10 mouse cellular contexts compared by ENCODE assay signal in the genomic region with DNA sequence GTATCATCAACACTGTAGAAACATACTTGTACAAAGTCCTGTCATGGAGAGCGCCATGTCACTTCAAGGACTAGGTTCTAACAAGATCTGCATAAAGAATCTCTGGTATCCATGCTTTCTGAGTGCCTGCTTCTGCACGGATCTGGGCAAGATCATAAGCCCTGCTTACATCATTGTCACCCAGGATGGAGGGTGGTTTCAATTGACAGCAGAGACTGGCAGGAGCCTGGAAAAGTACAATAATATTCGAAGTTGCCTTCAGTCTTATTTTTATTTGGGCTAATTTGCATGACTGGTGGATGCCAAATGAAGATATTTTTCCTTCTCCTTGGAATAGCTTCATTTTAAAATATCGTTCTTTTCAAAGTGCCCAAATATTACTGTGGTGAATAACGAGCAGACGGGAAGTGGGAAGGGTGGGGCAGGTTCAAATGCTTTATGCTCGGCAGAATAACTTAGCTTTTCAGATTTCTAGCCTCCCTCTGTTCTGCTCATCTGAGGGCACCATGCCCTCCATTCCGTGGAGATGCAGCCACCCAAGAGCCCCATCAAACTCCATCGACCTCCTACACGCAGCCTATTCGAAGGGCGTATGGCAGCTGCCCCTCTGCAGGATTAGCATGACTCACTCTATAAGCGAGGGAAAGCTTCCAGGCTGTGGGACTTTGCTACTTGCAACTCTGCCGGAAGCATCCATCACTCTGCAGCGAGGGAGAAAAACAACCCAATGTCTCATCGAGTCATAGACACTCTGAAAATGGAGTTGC.
DNase-seq lines count a peak whose midpoint lies in the region; ATAC-seq and TF ChIP-seq lines count a peak whose summit lies in the region.
"Had no signal": no experiment of that assay in that cellular context is flagged by ENCODE, and none has a peak within 500 bp of the region (broad histone marks: within the 10 kb centered on the region; RNA-seq: fewer than 3 reads in every experiment).

No protein-coding gene starts in this region.

- no peak for TF ChIP-seq CTCF in hindbrain, postnatal 0 days (IDR thresholded peaks at IDR 0.05; ENCODE audit: low read depth)
- no peak for TF ChIP-seq CTCF in embryonic fibroblast, embryonic 13.5 days (IDR thresholded peaks at IDR 0.05; ENCODE audit: borderline replicate concordance, insufficient read depth, low read length)

- 71% methylated on average over 16 of the region's 16 CpGs for WGBS in hindbrain, postnatal 0 days
- 84% methylated on average over 16 of the region's 16 CpGs for WGBS in hindbrain, embryonic 11.5 days
- 59% methylated on average over 16 of the region's 16 CpGs for WGBS in kidney, embryonic 16.5 days

- no peak overlapping the region for H3K9ac ChIP-seq in hindbrain, postnatal 0 days (replicated peaks; ENCODE audit: low read length)
- H3K9ac ChIP-seq in hindbrain, embryonic 11.5 days (ENCODE audit: low read depth, low read length) = no peak overlapping the region
- no peak overlapping the region for H3K9ac ChIP-seq in kidney, embryonic 16.5 days (replicated peaks; ENCODE audit: low read length)
- H3K9ac ChIP-seq: hindbrain, embryonic 15.5 days had no signal

- DNase-seq in hindbrain, postnatal 0 days (ENCODE audit: low spot score) = peak; percentile 17
- no peak for DNase-seq in hindbrain, embryonic 11.5 days (ENCODE audit: low spot score)
- DNase-seq in layer of hippocampus, adult 18-20 months (ENCODE audit: low spot score in 2 of 2) = peak; percentile 84 to 91
- DNase-seq in kidney, postnatal 36 days = no peak
- DNase-seq: cerebellum, postnatal 36 days had no signal

- no peak overlapping the region for H3K4me3 ChIP-seq in hindbrain, postnatal 0 days (ENCODE audit: low read length)
- no peak overlapping the region for H3K4me3 ChIP-seq in hindbrain, embryonic 11.5 days (ENCODE audit: low read depth, low read length)
- no peak overlapping the region for H3K4me3 ChIP-seq in embryonic fibroblast, embryonic 13.5 days (ENCODE audit: insufficient read depth, low read length)
- H3K4me3 ChIP-seq in myocyte = no peak overlapping the region
- H3K4me3 ChIP-seq in kidney, embryonic 16.5 days (ENCODE audit: low read length) = no peak overlapping the region
- H3K4me3 ChIP-seq: hindbrain, embryonic 15.5 days had no signal

- no peaks in the 10 kb centered on the region for H3K27me3 ChIP-seq in hindbrain, postnatal 0 days (ENCODE audit: insufficient read depth, low read length)
- no peaks in the 10 kb centered on the region for H3K27me3 ChIP-seq in hindbrain, embryonic 11.5 days (ENCODE audit: control insufficient read depth, insufficient read depth, low read length)
- no peaks in the 10 kb centered on the region for H3K27me3 ChIP-seq in myocyte (ENCODE audit: control insufficient read depth, insufficient read depth, insufficient read length)
- H3K27me3 ChIP-seq in kidney, embryonic 16.5 days (ENCODE audit: insufficient read depth, low read length) = no peaks in the 10 kb centered on the region
- H3K27me3 ChIP-seq: hindbrain, embryonic 15.5 days had no signal

- no peak overlapping the region for H3ac ChIP-seq in myocyte (ENCODE audit: control insufficient read depth, insufficient read length)

- H3K4me2 ChIP-seq in hindbrain, postnatal 0 days (ENCODE audit: low read depth, low read length) = no peak overlapping the region
- H3K4me2 ChIP-seq in hindbrain, embryonic 11.5 days (replicated peaks; ENCODE audit: low read depth, low read length) = no peak overlapping the region
- peak overlapping the region; percentile 24 for H3K4me2 ChIP-seq in myocyte (ENCODE audit: low read depth)
- H3K4me2 ChIP-seq in kidney, embryonic 16.5 days (replicated peaks; ENCODE audit: low read depth, low read length) = no peak overlapping the region
- H3K4me2 ChIP-seq: hindbrain, embryonic 15.5 days had no signal

- H3K36me3 ChIP-seq in hindbrain, postnatal 0 days (ENCODE audit: insufficient read depth, low read length) = no peaks in the 10 kb centered on the region
- no peaks in the 10 kb centered on the region for H3K36me3 ChIP-seq in hindbrain, embryonic 11.5 days (ENCODE audit: control insufficient read depth, insufficient read depth, low read length)
- H3K36me3 ChIP-seq in myocyte (ENCODE audit: control insufficient read depth, insufficient read depth) = no peaks in the 10 kb centered on the region
- no peaks in the 10 kb centered on the region for H3K36me3 ChIP-seq in kidney, embryonic 16.5 days (ENCODE audit: insufficient read depth, low read length)
- H3K36me3 ChIP-seq: hindbrain, embryonic 15.5 days had no signal

- H3K9me3 ChIP-seq in hindbrain, postnatal 0 days (ENCODE audit: low read length) = no peaks in the 10 kb centered on the region
- no peaks in the 10 kb centered on the region for H3K9me3 ChIP-seq in hindbrain, embryonic 11.5 days (ENCODE audit: control insufficient read depth, low read length)
- no peaks in the 10 kb centered on the region for H3K9me3 ChIP-seq in kidney, embryonic 16.5 days (ENCODE audit: low read length)
- H3K9me3 ChIP-seq: hindbrain, embryonic 15.5 days had no signal

- H3K27ac ChIP-seq in hindbrain, postnatal 0 days = no peak overlapping the region
- no peak overlapping the region for H3K27ac ChIP-seq in hindbrain, embryonic 11.5 days (ENCODE audit: low read depth, low read length)
- H3K27ac ChIP-seq in embryonic fibroblast, embryonic 13.5 days (ENCODE audit: insufficient read depth, low read length) = peak overlapping the region; percentile 79
- H3K27ac ChIP-seq in kidney, embryonic 16.5 days (ENCODE audit: low read length) = no peak overlapping the region
- H3K27ac ChIP-seq: hindbrain, embryonic 15.5 days; macrophage had no signal

- no peaks in the 10 kb centered on the region for H3K4me1 ChIP-seq in hindbrain, postnatal 0 days (ENCODE audit: insufficient read depth, low read length)
- H3K4me1 ChIP-seq in hindbrain, embryonic 11.5 days (replicated peaks; ENCODE audit: control insufficient read depth, insufficient read depth, low read length) = no peaks in the 10 kb centered on the region
- H3K4me1 ChIP-seq in embryonic fibroblast, embryonic 13.5 days (ENCODE audit: control insufficient read depth, insufficient read depth, low read length) = peaks cover 2% of the 10 kb centered on the region
- peaks cover 18% of the 10 kb centered on the region for H3K4me1 ChIP-seq in kidney, embryonic 16.5 days (ENCODE audit: insufficient read depth, low read length)
- H3K4me1 ChIP-seq: hindbrain, embryonic 15.5 days had no signal

- no peaks in the 10 kb centered on the region for H3K79me2 ChIP-seq in myocyte (ENCODE audit: control insufficient read depth, insufficient read depth)

- no peak for ATAC-seq in hindbrain, postnatal 0 days
- ATAC-seq in hindbrain, embryonic 11.5 days (ENCODE audit: low FRiP score) = no peak
- ATAC-seq in kidney, embryonic 16.5 days (ENCODE audit: low FRiP score, low TSS enrichment) = no peak

- no peak for TF ChIP-seq POLR2A in embryonic fibroblast, embryonic 13.5 days (IDR thresholded peaks at IDR 0.05; ENCODE audit: low read depth, low read length)
- no peak for TF ChIP-seq POLR2A in myocyte (IDR thresholded peaks at IDR 0.05; ENCODE audit: insufficient read length, low read depth)

TF ChIP-seq in myocyte, 11 proteins besides CTCF, POLR2A, EP300 and RAD21:
- TF ChIP-seq SRF (IDR thresholded peaks at IDR 0.05; ENCODE audit: control insufficient read depth, insufficient read length, low read depth) (no peak), MYOD1 (IDR thresholded peaks at IDR 0.05; ENCODE audit: control insufficient read depth in 1 of 3, insufficient read length in 2 of 3, low read depth in 2 of 3) (peak in 1 of 3 experiments; percentile 36)

Comparison
In these comparisons a context has a peak if more than half of its experiments do, and no peak if none do; other contexts are left out.
1. DNase-seq: peak in hindbrain, postnatal 0 days (single experiment) and layer of hippocampus, adult 18-20 months (2 of 2); none in hindbrain, embryonic 11.5 days (single experiment) and kidney, postnatal 36 days (0 of 2).